Mouse (Mus musculus): Measurements from ENCODE around the gene Serinc3. TPM values are rescaled to one million over a fixed set of nuclear protein-coding genes. Genes with fewer than 3 reads are reported as not detected.
"Not testable (repeated sequence)": the region's sequence is repeated elsewhere in the genome, so short reads cannot be mapped to it uniquely, and the experiment has no call there.

Gene Serinc3
- polyA plus RNA-seq, 1 experiment from 2014 or later = 36.8 TPM

DNA sequence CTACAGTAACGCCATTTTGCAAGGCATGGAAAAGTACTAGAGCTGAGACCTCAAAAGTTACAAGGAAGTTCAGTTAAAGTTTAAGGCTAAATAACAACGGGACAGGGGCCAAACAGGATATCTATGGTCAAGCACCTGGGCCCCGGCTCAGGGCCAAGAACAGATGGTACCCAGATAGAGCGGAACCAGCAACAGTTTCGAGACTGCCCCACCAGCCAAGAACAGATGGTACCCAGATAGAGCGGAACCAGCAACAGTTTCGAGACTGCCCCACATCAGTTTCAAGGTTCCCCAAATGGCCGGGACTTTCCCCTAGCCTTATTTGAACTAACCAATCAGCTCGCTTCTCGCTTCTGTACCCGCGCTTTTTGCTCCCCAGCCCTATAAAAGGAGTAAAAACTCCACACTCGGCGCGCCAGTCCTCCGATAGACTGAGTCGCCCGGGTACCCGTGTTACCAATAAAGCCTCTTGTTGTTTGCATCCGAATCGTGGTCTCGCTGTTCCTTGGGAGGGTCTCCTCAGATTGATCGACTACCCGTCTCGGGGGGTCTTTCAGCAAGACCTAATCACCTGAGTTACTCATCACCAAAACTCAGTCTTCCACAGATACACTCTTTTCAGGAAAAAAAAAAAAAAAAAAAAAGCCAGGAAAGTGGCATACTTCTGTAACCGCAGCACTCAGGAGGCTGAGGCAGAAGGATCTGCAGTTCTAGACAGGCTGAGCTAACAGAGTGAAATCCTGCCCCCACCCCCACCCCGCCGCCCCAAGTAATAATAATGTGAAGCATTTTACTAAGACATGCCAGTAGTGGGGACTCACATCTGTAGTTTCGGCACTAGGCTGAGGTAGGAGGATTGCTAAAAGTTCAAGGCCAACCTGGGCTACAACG, 2.0 kb downstream of the Serinc3 start:
- Histone ChIP-seq H3K4me3 (peak overlapping the region; percentile 93), H3K36me3 (0 out of 2 replicates have a peak, but pooled peaks cover 7% of the 10 kb centered on the region), H3K9me3 (no peaks in the 10 kb centered on the region), H3K9ac (peak overlapping the region; percentile 97; the same call in 1 of the 2 replicates), H3K27me3 (no peaks in the 10 kb centered on the region), H3K4me1 (replicated peaks) (peaks cover 52% of the 10 kb centered on the region), H3K27ac (replicated peaks) (peak overlapping the region; percentile 6), H3K4me2 (peak overlapping the region; percentile 70)
- 86% methylated on average over 30 of the region's 30 CpGs for WGBS
- no peak for ATAC-seq (ENCODE audit: low read depth)

DNA sequence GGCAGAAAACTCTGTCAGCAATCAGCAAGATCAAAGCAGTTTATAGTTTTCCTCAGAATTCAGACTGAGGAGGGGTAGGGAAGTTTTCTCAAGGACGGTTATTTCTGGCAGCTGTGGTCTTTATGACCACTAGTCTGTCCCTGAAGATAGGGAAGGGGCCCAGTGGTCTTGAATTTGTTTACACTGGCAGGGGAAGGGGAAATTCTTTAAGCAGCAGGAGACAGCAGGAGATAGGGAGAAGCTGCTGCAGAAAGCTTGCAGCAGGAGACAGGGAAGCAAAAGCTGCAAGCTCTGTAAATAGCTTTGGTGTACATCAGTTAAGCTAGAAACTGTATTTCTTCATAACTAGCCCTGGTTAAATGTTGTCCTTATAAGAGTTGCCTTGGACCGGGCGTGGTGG, 3.2 kb downstream of the Serinc3 start:
- H3K4me1 ChIP-seq (replicated peaks) = peaks cover 58% of the 10 kb centered on the region
- no peak overlapping the region for H3K9ac ChIP-seq
- 74% methylated on average over 3 of the region's 3 CpGs for WGBS
- ATAC-seq (ENCODE audit: low read depth) = no peak
- no peaks in the 10 kb centered on the region for H3K9me3 ChIP-seq
- no peaks in the 10 kb centered on the region for H3K27me3 ChIP-seq
- no peak overlapping the region for H3K4me3 ChIP-seq
- no peak overlapping the region for H3K4me2 ChIP-seq
- H3K36me3 ChIP-seq = 0 out of 2 replicates have a peak, but pooled peaks cover 13% of the 10 kb centered on the region
- no peak overlapping the region; the same call in 1 of the 2 replicates for H3K27ac ChIP-seq (replicated peaks)

DNA sequence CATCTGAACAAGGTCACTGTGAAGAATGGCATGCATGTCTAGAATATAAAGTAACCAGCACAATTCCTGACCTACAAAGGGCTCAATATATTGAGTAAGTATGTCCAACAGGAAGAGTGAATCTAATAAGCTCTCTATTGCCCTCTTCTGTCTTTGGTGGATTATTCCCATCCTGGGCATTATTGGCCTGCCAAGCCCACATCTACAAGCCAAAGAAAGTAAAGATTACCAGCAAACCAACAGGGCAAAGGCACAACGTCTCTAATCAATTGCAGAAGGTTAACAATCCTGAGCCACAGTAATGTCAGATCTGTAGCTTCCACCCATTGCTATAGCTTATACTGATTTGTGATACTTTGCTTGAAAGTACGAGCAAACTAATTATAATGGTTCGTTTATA, 4.4 kb downstream of the Serinc3 start:
- ATAC-seq (ENCODE audit: low read depth) = no peak
- Histone ChIP-seq H3K27me3 (no peaks in the 10 kb centered on the region), H3K9ac (no peak overlapping the region), H3K36me3 (0 out of 2 replicates have a peak, but pooled peaks cover 13% of the 10 kb centered on the region), H3K4me2 (no peak overlapping the region), H3K4me1 (replicated peaks) (peaks cover 58% of the 10 kb centered on the region), H3K9me3 (no peaks in the 10 kb centered on the region), H3K4me3 (no peak overlapping the region), H3K27ac (replicated peaks) (no peak overlapping the region)
- WGBS = 85% methylated on average over 3 of the region's 3 CpGs

DNA sequence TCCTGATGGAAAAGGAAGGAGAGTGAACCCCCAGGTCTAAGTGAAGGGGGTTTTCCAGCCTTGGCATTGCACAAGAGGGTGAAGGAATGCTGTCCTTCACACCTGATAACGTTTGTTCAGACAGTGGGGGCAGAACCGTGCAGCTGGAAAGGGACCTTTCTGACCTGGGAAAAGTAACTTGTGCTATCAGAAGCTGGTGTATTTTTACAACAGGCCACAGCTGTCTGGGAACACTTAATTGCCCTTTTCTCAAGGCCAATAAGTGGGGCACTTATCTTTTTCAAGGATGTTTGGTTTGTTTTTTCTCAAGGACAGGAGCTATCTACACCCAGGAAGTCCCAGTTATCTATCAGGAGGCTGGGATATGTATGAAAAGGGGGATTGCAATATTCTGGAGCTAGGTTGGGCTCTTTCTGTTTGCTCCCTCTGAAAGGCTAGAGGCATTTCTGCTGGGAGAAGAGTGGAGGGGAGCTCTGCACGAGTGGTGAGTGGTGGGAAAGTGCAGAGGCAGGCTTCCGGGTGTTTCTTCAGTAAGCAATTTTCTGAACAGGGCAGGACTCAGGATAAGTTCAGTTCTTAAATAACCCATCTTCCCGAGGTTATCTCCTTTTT, 7.2 kb downstream of the Serinc3 start:
- no peak overlapping the region for H3K4me2 ChIP-seq
- H3K27ac ChIP-seq (replicated peaks) = no peak overlapping the region
- H3K27me3 ChIP-seq = no peaks in the 10 kb centered on the region
- peaks cover 31% of the 10 kb centered on the region for H3K36me3 ChIP-seq
- 53% methylated on average over 5 of the region's 5 CpGs for WGBS
- no peak overlapping the region for H3K4me3 ChIP-seq
- peaks cover 44% of the 10 kb centered on the region for H3K4me1 ChIP-seq (replicated peaks)
- H3K9ac ChIP-seq = no peak overlapping the region
- H3K9me3 ChIP-seq = no peaks in the 10 kb centered on the region
- no peak for ATAC-seq (ENCODE audit: low read depth)

DNA sequence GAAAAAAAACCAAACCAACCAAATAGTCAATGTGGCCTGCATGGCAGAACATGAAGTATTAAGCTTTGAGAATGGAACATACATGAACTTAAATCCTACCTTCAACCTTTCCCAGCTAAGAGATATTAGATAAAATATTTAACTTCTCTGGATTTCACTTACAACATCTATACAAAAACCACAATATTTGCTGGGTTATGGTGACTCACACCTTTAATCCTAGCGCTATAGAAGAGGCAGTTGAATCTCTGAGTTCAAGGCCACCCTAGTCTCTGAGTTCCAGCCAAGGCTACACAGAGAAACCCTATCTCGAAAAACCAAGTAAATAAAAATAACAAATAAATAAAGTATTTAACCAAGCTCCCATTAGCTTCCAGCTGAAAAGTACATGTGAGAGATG, 8.9 kb downstream of the Serinc3 start:
- 99% methylated on average over 2 of the region's 2 CpGs for WGBS
- H3K4me3 ChIP-seq = no peak overlapping the region
- no peak overlapping the region for H3K9ac ChIP-seq
- H3K9me3 ChIP-seq = no peaks in the 10 kb centered on the region
- H3K36me3 ChIP-seq = peaks cover 47% of the 10 kb centered on the region
- no peaks in the 10 kb centered on the region for H3K27me3 ChIP-seq
- no peak overlapping the region for H3K4me2 ChIP-seq
- H3K27ac ChIP-seq (replicated peaks) = no peak overlapping the region
- H3K4me1 ChIP-seq (replicated peaks) = peaks cover 31% of the 10 kb centered on the region
- ATAC-seq (ENCODE audit: low read depth) = no peak

DNA sequence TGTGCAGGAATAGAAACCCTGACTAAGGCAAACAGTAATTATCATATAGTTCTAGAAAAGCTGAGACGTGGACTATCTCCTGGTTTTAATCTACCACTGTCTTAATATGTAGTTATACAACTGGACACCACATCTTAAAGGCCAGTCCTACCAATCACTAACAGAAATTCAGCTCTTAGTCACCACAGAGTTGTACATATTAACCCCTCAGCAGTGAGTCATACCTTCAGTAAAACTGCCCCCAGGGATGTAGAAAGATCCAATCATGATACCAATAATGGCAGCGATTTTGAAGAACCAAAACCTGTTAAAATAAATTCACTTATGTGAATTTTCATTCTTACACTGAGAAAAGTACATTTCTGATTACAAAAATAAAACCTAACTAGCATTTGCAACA, 10.7 kb downstream of the Serinc3 start:
- no peaks in the 10 kb centered on the region for H3K9me3 ChIP-seq
- no peak for ATAC-seq (ENCODE audit: low read depth)
- 91% methylated on average over 2 of the region's 2 CpGs for WGBS
- peaks cover 14% of the 10 kb centered on the region for H3K4me1 ChIP-seq (replicated peaks)
- H3K27ac ChIP-seq (replicated peaks) = no peak overlapping the region
- H3K4me3 ChIP-seq = no peak overlapping the region
- H3K27me3 ChIP-seq = no peaks in the 10 kb centered on the region
- H3K9ac ChIP-seq = no peak overlapping the region
- H3K36me3 ChIP-seq = peaks cover 60% of the 10 kb centered on the region
- no peak overlapping the region for H3K4me2 ChIP-seq

DNA sequence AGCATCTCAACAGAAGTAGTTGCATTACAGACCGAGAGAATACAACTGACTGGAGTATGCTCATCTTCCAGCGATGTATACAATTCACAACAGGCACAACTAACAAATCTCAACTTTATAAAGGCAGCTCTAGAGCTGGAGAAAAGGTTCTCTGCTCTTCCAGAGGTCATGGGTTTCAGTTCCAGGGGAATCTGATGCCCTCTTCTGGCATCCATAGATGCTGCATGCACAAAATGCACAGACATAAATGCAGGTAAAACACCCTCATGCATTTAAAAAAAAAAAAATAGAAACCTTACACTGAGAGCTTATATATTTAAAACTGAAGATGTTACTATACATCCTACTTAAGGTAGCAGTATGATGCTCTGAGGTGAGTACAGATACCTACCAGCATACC, 13.2 kb downstream of the Serinc3 start:
- Histone ChIP-seq H3K4me3 (no peak overlapping the region), H3K27me3 (no peaks in the 10 kb centered on the region), H3K27ac (replicated peaks) (no peak overlapping the region), H3K9ac (no peak overlapping the region), H3K4me1 (replicated peaks) (no peaks in the 10 kb centered on the region), H3K36me3 (peaks cover 76% of the 10 kb centered on the region), H3K9me3 (no peaks in the 10 kb centered on the region), H3K4me2 (no peak overlapping the region)
- 93% methylated on average over 2 of the region's 2 CpGs for WGBS
- ATAC-seq (ENCODE audit: low read depth) = no peak

DNA sequence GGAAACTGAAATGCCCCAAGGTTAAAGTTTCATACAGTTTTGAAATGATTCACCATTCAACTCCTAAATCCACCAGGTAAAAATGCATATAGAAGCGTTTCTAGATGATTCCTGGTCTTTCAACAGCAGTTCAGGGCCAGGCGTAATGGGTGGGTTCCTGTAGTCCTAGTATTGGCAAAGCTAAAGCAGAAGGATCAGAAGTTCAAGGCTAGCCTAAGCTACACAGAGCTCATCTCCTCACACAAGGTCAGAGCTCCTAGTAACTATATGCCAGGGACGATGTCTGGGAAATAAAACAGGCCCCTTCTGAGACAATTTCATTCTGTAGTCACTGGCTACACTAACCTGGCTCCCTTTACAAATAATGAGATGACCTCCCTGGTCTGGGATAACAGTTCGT, 13.7 kb downstream of the Serinc3 start:
- ATAC-seq (ENCODE audit: low read depth) = no peak
- no peak overlapping the region for H3K9ac ChIP-seq
- WGBS = 99% methylated on average over 4 of the region's 4 CpGs
- H3K4me2 ChIP-seq = no peak overlapping the region
- no peak overlapping the region for H3K4me3 ChIP-seq
- no peaks in the 10 kb centered on the region for H3K27me3 ChIP-seq
- no peaks in the 10 kb centered on the region for H3K4me1 ChIP-seq (replicated peaks)
- peaks cover 81% of the 10 kb centered on the region for H3K36me3 ChIP-seq
- H3K9me3 ChIP-seq = no peaks in the 10 kb centered on the region
- H3K27ac ChIP-seq (replicated peaks) = no peak overlapping the region

DNA sequence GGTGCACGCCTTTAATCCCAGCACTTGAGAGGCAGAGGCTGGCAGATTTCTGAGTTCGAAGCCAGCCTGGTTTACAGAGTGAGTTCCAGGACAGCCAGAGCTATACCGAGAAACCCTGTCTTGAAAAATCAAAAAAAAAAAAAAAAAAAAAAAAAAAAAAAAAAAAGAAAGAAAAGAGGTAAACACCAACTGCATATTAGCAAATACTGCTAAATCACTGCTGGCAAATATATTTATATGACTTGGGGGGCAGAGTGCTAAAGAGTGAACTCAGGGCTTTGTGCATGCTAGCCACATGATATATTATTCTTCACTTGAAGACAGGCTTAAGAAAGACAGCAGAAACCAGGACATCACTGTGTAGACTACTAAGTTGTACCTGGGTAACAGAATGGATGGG, 23.5 kb downstream of the Serinc3 start:
- not testable (repeated sequence) for H3K9ac ChIP-seq; H3K4me2 ChIP-seq; ATAC-seq (ENCODE audit: low read depth); H3K27me3 ChIP-seq; H3K9me3 ChIP-seq; H3K4me3 ChIP-seq; H3K27ac ChIP-seq (replicated peaks); H3K4me1 ChIP-seq (replicated peaks)
- H3K36me3 ChIP-seq = peaks cover 95% of the 10 kb centered on the region
- WGBS = 92% methylated on average over 3 of the region's 3 CpGs

DNA sequence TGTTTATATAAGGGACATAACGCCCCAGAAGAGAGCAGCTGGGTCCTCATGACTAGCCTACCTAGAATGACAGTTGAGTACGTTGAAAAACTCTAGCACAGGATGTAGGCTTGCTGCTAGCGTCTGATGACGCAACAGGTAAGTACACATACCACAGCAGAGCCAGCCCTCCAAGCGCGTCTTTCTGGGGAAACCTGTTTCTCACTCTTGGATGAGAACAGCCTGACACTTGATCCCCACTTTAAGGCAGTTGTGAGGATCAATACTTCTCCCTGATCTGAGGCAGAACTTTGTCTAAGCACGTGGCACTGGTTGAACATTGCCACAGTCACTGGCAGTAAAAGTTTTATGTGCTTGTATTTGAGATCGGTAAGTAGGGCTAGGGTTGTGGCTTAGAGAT, 24.5 kb downstream of the Serinc3 start:
- Histone ChIP-seq H3K4me3 (no peak overlapping the region), H3K4me1 (replicated peaks) (no peaks in the 10 kb centered on the region), H3K4me2 (no peak overlapping the region), H3K36me3 (peaks cover 95% of the 10 kb centered on the region), H3K9me3 (no peaks in the 10 kb centered on the region), H3K27ac (replicated peaks) (no peak overlapping the region), H3K27me3 (no peaks in the 10 kb centered on the region), H3K9ac (no peak overlapping the region)
- ATAC-seq (ENCODE audit: low read depth) = no peak
- WGBS = 92% methylated on average over 8 of the region's 8 CpGs

DNA sequence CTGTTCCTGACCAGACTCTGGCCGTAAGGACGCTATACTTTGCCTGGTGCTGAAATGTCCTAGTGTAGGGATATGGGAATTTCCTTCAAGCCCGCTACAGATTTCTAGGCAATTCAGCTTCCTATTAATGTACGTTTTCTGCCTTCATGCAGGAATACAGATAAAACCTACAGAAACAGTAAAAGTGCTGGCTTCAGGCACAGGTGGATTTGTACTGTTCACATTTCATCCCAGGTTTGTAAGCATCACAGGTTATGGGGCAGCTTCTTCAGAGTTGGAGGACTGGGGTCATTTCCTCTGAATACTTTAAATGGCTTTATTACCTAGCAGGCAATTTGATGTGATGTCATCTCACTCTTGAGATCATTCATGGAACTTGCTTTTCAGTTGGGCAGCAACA, 27.1 kb downstream of the Serinc3 start:
- Histone ChIP-seq H3K4me1 (replicated peaks) (no peaks in the 10 kb centered on the region), H3K9me3 (no peaks in the 10 kb centered on the region), H3K27ac (replicated peaks) (no peak overlapping the region), H3K27me3 (no peaks in the 10 kb centered on the region), H3K9ac (no peak overlapping the region), H3K4me2 (no peak overlapping the region), H3K36me3 (peaks cover 99% of the 10 kb centered on the region), H3K4me3 (no peak overlapping the region)
- ATAC-seq (ENCODE audit: low read depth) = no peak
- WGBS = 96% methylated on average over 4 of the region's 4 CpGs

DNA sequence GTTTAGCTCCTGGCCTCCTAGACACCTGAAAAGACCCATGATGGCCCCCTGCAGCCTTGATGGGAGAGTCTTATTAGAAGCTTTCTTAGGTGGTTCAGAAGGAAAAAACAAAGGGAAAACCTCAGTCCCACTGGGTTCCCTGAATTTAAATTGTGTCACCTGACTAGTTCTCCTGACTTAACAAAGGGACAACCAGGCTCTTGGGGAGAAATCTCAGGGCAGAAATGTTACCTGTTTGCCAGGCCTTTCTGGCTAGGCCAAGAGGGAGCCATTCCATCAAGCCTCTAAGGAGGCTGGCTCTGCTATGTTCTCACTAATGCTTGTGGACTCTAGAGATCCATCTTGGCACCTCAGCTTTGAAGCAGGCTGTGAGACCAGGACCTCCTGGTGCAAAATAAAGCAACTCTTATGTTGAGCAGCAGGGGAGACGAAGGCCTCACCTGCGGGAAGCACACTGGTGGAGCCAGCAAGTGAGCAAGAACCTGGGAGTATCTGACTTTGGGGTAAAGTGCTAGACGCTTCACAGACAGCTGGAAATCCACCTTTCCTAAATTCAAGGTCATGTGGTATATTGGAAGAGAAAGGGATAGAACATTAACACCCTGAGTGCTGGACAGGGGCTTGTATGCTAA, 27.6 kb downstream of the Serinc3 start:
- ATAC-seq (ENCODE audit: low read depth) = no peak
- no peaks in the 10 kb centered on the region for H3K4me1 ChIP-seq (replicated peaks)
- H3K4me2 ChIP-seq = no peak overlapping the region
- H3K36me3 ChIP-seq = peaks cover 99% of the 10 kb centered on the region
- no peak overlapping the region for H3K27ac ChIP-seq (replicated peaks)
- no peaks in the 10 kb centered on the region for H3K27me3 ChIP-seq
- no peak overlapping the region for H3K4me3 ChIP-seq
- 86% methylated on average over 3 of the region's 3 CpGs for WGBS
- H3K9ac ChIP-seq = no peak overlapping the region
- H3K9me3 ChIP-seq = no peaks in the 10 kb centered on the region

All from neural tube, embryonic 13.5 days (tissue).